ENCODE assay signal across 12 mouse cellular contexts in the genomic region with DNA sequence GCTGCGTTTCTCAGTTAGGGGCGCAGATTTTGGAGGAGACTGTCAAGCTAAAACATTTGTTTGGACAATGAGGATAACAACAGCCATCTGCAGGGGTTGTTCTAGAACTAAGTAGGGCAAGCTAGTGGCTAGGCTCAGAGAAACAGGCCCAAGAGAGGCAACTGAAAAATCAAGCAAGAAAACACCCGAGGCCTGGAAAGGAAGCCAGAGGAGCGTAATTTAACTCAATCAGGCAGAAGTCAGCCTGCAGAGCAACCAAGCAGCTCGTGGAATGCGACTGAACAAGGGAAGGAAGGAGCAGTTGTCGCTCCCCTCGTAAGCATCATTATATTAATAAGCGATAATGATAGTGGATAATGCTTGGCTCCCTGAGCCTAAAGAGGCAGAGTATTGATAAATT. TPM values are rescaled to one million over a fixed set of nuclear protein-coding genes. Genes with fewer than 3 reads are reported as not detected.
DNase-seq lines count a peak whose midpoint lies in the region; ATAC-seq and TF ChIP-seq lines count a peak whose summit lies in the region.
"Had no signal": no experiment of that assay in that cellular context is flagged by ENCODE, and none has a peak within 500 bp of the region (broad histone marks: within the 10 kb centered on the region; RNA-seq: fewer than 3 reads in every experiment).

No protein-coding gene starts in this region.

- WGBS in hindbrain, embryonic 14.5 days: 39% methylated on average over 9 of the region's 9 CpGs
- 56% methylated on average over 9 of the region's 9 CpGs for WGBS in stomach, embryonic 14.5 days

- peak; percentile 34 to 48 for DNase-seq in cerebellum, postnatal 14 days
- no peak for DNase-seq in cerebellum, postnatal 25 days
- no peak for DNase-seq in layer of hippocampus, adult 2 months (ENCODE audit: low spot score in 2 of 2)
- DNase-seq in layer of hippocampus, postnatal 25 days (ENCODE audit: extremely low spot score in 1 of 2, low spot score in 1 of 2): no peak
- no peak for DNase-seq in hindbrain, embryonic 14.5 days (ENCODE audit: low spot score)
- DNase-seq in heart, postnatal 4 days: no peak
- no peak for DNase-seq in adrenal gland, adult 8-10 months
- DNase-seq: thymus, postnatal 4 days had no signal

- H3K4me2 ChIP-seq in hindbrain, embryonic 14.5 days (replicated peaks): no peak overlapping the region
- H3K4me2 ChIP-seq in stomach, embryonic 14.5 days (replicated peaks; ENCODE audit: low read depth, low read length): no peak overlapping the region
- H3K4me2 ChIP-seq: limb, embryonic 13.5 days; lung, embryonic 15.5 days had no signal

- H3K9ac ChIP-seq in hindbrain, embryonic 14.5 days: peak overlapping the region; percentile 11; the same call in 1 of the 2 replicates
- no peak overlapping the region for H3K9ac ChIP-seq in stomach, embryonic 14.5 days (replicated peaks; ENCODE audit: low read depth, low read length)
- H3K9ac ChIP-seq: limb, embryonic 13.5 days; lung, embryonic 15.5 days had no signal

- no peaks in the 10 kb centered on the region; the same call in 1 of the 2 replicates for H3K36me3 ChIP-seq in hindbrain, embryonic 14.5 days (replicated peaks; ENCODE audit: control insufficient read depth, insufficient read depth)
- no peaks in the 10 kb centered on the region for H3K36me3 ChIP-seq in stomach, embryonic 14.5 days (ENCODE audit: control insufficient read depth, insufficient read depth, low read length)
- H3K36me3 ChIP-seq: lung, embryonic 15.5 days had no signal

- peaks cover 70% of the 10 kb centered on the region for H3K4me1 ChIP-seq in hindbrain, embryonic 14.5 days (replicated peaks; ENCODE audit: control insufficient read depth, insufficient read depth, low read length)
- H3K4me1 ChIP-seq in stomach, embryonic 14.5 days (ENCODE audit: control insufficient read depth, insufficient read depth, low read length): peaks cover 32% of the 10 kb centered on the region

- peak overlapping the region; percentile 4; the same call in 1 of the 2 replicates for H3K4me3 ChIP-seq in layer of hippocampus, adult 2 months
- no peak overlapping the region for H3K4me3 ChIP-seq in hindbrain, embryonic 14.5 days (replicated peaks; ENCODE audit: low read length)
- H3K4me3 ChIP-seq in stomach, embryonic 14.5 days (ENCODE audit: low read depth, low read length): no peak overlapping the region
- H3K4me3 ChIP-seq: limb, embryonic 13.5 days; lung, embryonic 15.5 days had no signal

- no peak for ATAC-seq in hindbrain, embryonic 14.5 days (ENCODE audit: low FRiP score)
- ATAC-seq in stomach, embryonic 14.5 days (ENCODE audit: insufficient number of reproducible peaks, insufficient read depth, low FRiP score, low read depth): no peak
- ATAC-seq: inflammation-experienced regulatory T-cells, adult 6 months had no signal

- no peaks in the 10 kb centered on the region for H3K27me3 ChIP-seq in hindbrain, embryonic 14.5 days (ENCODE audit: control insufficient read depth, insufficient read depth, low read length)
- H3K27me3 ChIP-seq in stomach, embryonic 14.5 days (ENCODE audit: control insufficient read depth, insufficient read depth, low read length): no peaks in the 10 kb centered on the region
- H3K27me3 ChIP-seq: lung, embryonic 15.5 days had no signal

- H3K9me3 ChIP-seq in hindbrain, embryonic 14.5 days (ENCODE audit: control insufficient read depth, low read length): no peaks in the 10 kb centered on the region
- no peaks in the 10 kb centered on the region for H3K9me3 ChIP-seq in stomach, embryonic 14.5 days (ENCODE audit: control insufficient read depth, low read depth, low read length)
- H3K9me3 ChIP-seq: limb, embryonic 13.5 days; lung, embryonic 15.5 days had no signal

- peak overlapping the region; percentile 60 for H3K27ac ChIP-seq in layer of hippocampus, adult 2 months
- peak overlapping the region; percentile 61 for H3K27ac ChIP-seq in hindbrain, embryonic 14.5 days
- H3K27ac ChIP-seq in stomach, embryonic 14.5 days (ENCODE audit: low read length): peak overlapping the region; percentile 78
- H3K27ac ChIP-seq: limb, embryonic 13.5 days; lung, embryonic 15.5 days had no signal

- TF ChIP-seq CTCF in layer of hippocampus, adult 2 months (conservative IDR thresholded peaks at IDR 0.05): no peak

RNA-seq across cellular contexts. Expression of a gene that starts 7.0 kb away (rescaled TPM):
- 10 to 100 TPM; 61.9 to 79.5 TPM for total RNA-seq in layer of hippocampus, adult 2 months (2021)
- 10 to 100 TPM; 53.7 to 69.3 TPM for total RNA-seq in layer of hippocampus, postnatal 25 days (2021)
- 12.6 and 12.8 TPM in 2 replicates for polyA plus RNA-seq in hindbrain, embryonic 14.5 days (2014; fragmentation: Nextera tagmentation; extraction: Ambion mirVana)
- polyA plus RNA-seq in stomach, embryonic 14.5 days (2014; fragmentation: Nextera tagmentation; extraction: Ambion mirVana): 23.3 and 26.1 TPM in 2 replicates
- 10 to 100 TPM; 41.3 to 42.0 TPM for total RNA-seq in heart, postnatal 4 days (2021)
- total RNA-seq in adrenal gland, adult 8-10 months (2022): 10 to 100 TPM; 27.4 to 55.2 (median 38.7) TPM

RNA-seq across cellular contexts. Expression of a gene that starts 47.4 kb away (rescaled TPM):
- not detected for total RNA-seq in layer of hippocampus, adult 2 months (2021)
- total RNA-seq in layer of hippocampus, postnatal 25 days (2021): not detected
- polyA plus RNA-seq in hindbrain, embryonic 14.5 days (2014; fragmentation: Nextera tagmentation; extraction: Ambion mirVana): 0.23 TPM in 1 of 2 replicates, not detected in the other
- 0.29 and 0.33 TPM in 2 replicates for polyA plus RNA-seq in stomach, embryonic 14.5 days (2014; fragmentation: Nextera tagmentation; extraction: Ambion mirVana)
- not detected for total RNA-seq in heart, postnatal 4 days (2021)
- total RNA-seq in adrenal gland, adult 8-10 months (2022): not detected
- polyA plus RNA-seq: limb, embryonic 13.5 days had no signal

Comparison
In these comparisons a context has a peak if more than half of its experiments do, and no peak if none do; other contexts are left out.
1. DNase-seq: peak in cerebellum, postnatal 14 days (2 of 2); none in cerebellum, postnatal 25 days (0 of 2), layer of hippocampus, adult 2 months (0 of 2), layer of hippocampus, postnatal 25 days (0 of 2), hindbrain, embryonic 14.5 days (single experiment), heart, postnatal 4 days (single experiment) and adrenal gland, adult 8-10 months (single experiment).
2. Peak in every context shown above with its lines, with median percentiles within 50 percentile points of each other: H3K27ac ChIP-seq.